Mouse (Mus musculus): ENCODE data around the gene 1700018G05Rik. TPM values are rescaled to one million over a fixed set of nuclear protein-coding genes. Genes with fewer than 3 reads are reported as not detected.

The 1700018G05Rik gene
- polyA plus RNA-seq (2012; rRNA removed), result not detected in 2 replicates

DNA sequence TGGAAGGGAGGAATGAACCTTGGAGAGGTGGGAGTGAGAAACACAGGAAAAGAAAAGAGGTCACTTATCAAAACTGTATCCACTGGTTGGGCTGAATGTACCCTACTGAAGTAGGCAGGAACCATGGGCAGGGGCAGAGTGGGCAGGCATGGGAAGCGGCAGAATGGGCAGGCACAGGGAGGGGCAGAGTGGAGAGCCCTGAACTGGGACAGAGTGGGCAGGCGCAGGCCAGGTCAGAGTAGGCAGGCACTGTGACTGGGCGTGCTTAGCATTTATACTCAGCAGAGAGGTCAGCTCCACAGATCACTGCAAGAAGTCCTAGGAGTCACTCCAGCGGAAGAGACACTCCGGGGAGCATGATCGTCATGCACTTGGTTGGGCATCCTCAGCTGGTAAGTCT, at the start of gene 1700018G05Rik:
Gene 1700018G05Rik, plus strand, starts transcription at position 301 of the 400 bp plus-strand sequence.

DNA sequence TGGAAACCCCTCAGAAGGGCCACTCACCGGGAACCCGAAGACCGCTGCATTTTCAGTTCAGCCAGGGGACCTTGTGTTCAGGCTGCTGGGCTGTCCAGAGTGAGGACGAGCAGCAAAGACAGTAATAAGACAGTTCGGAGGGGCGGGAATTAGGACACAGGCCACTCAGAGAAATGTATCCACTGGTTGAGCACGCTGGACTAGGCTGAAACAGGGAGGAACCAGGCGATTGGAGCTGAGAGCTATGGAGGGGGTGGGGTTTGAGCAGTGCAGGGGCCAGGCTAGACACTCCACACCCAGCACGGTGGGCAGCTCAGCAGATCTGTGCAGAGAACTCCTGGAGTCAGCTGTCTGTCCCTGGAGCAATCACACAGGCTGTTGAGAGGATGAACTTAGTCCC, 19.6 kb upstream of the 1700018G05Rik start, which contains the start of the genes Dmrtc1a and 1700011M02Rik:
Gene Dmrtc1a, minus strand, starts transcription at position 101 of the 400 bp plus-strand sequence.
Gene 1700011M02Rik, plus strand, starts transcription at position 319 of the 400 bp plus-strand sequence.

Other genes starting within 250 kb of the 1700018G05Rik start
- gene Gm3880, start 241.4 kb upstream of the 1700018G05Rik start, polyA plus RNA-seq (2012; rRNA removed), result not detected in 2 replicates
- not detected in 2 replicates for gene Gm9112, start 220.7 kb upstream of the 1700018G05Rik start, polyA plus RNA-seq (2012; rRNA removed)
- gene Dmrtc1b, start 220.5 kb upstream of the 1700018G05Rik start, polyA plus RNA-seq (2012; rRNA removed), result not detected in 2 replicates
- not detected in 2 replicates for gene Dmrtc1c1, start 125.4 kb upstream of the 1700018G05Rik start, polyA plus RNA-seq (2012; rRNA removed)
- gene Dmrtc1c2, start 73.8 kb upstream of the 1700018G05Rik start, polyA plus RNA-seq (2012; rRNA removed), result not detected in 2 replicates
- gene 1700031F05Rik, start 60.4 kb upstream of the 1700018G05Rik start, polyA plus RNA-seq (2012; rRNA removed), result not detected in 2 replicates
- gene Dmrtc1a, start 19.7 kb upstream of the 1700018G05Rik start, polyA plus RNA-seq (2012; rRNA removed), result 1.6 and 2.2 TPM in 2 replicates
- gene 1700011M02Rik, start 19.5 kb upstream of the 1700018G05Rik start, polyA plus RNA-seq (2012; rRNA removed), result not detected in 2 replicates